In the genomic region with DNA sequence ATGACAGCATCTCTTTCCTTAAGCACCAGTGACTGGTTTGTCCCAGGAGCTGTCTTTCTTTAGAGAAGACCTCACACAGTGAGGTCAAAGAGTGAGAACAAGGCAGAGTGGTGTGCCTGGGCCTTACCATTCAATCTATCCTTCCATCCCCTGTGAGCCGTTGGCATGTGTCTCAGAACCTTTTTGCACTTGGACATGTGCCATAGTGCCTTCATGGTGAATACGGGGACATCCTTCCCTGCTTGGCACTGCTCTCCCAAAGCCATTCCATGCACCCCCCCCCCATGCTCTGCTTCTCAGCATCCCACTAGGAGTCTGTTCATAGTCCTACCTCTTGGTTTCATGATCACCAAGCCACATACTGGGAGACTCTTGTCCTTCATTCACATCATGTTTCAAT, we compare ENCODE assay signal across 27 mouse cellular contexts.
DNase-seq lines count a peak whose midpoint lies in the region; ATAC-seq and TF ChIP-seq lines count a peak whose summit lies in the region.
"Had no signal": no experiment of that assay in that cellular context is flagged by ENCODE, and none has a peak within 500 bp of the region (broad histone marks: within the 10 kb centered on the region; RNA-seq: fewer than 3 reads in every experiment).

No protein-coding gene starts in this region.

- H3K36me3 ChIP-seq in midbrain, postnatal 0 days (ENCODE audit: insufficient read depth, low read length): no peaks in the 10 kb centered on the region
- no peaks in the 10 kb centered on the region for H3K36me3 ChIP-seq in midbrain, embryonic 15.5 days (replicated peaks)
- H3K36me3 ChIP-seq: embryonic facial prominence, embryonic 10.5 days; embryonic facial prominence, embryonic 13.5 days; forebrain, embryonic 12.5 days; forebrain, embryonic 15.5 days; heart, embryonic 10.5 days; heart, embryonic 13.5 days; hindbrain, embryonic 12.5 days; hindbrain, embryonic 15.5 days; intestine, embryonic 15.5 days had no signal

- H3K27me3 ChIP-seq in midbrain, postnatal 0 days (ENCODE audit: insufficient read depth, low read length): no peaks in the 10 kb centered on the region
- no peaks in the 10 kb centered on the region for H3K27me3 ChIP-seq in midbrain, embryonic 15.5 days (replicated peaks)
- H3K27me3 ChIP-seq: embryonic facial prominence, embryonic 13.5 days; forebrain, embryonic 12.5 days; forebrain, embryonic 15.5 days; heart, embryonic 13.5 days; hindbrain, embryonic 12.5 days; hindbrain, embryonic 15.5 days; intestine, embryonic 15.5 days had no signal

- no peak overlapping the region for H3K9ac ChIP-seq in midbrain, postnatal 0 days (replicated peaks; ENCODE audit: low read length, poor library complexity, severe bottlenecking)
- no peak overlapping the region for H3K9ac ChIP-seq in midbrain, embryonic 15.5 days
- H3K9ac ChIP-seq: embryonic facial prominence, embryonic 13.5 days; forebrain, embryonic 12.5 days; forebrain, embryonic 15.5 days; heart, embryonic 13.5 days; hindbrain, embryonic 12.5 days; hindbrain, embryonic 15.5 days; intestine, embryonic 15.5 days had no signal

- no peaks in the 10 kb centered on the region for H3K4me1 ChIP-seq in midbrain, postnatal 0 days (ENCODE audit: insufficient read depth, low read length)
- H3K4me1 ChIP-seq in midbrain, embryonic 15.5 days: no peaks in the 10 kb centered on the region
- H3K4me1 ChIP-seq: heart, embryonic 10.5 days; hindbrain, embryonic 15.5 days; intestine, embryonic 15.5 days had no signal

- H3K4me3 ChIP-seq in midbrain, postnatal 0 days (ENCODE audit: low read depth, low read length): no peak overlapping the region
- H3K4me3 ChIP-seq in midbrain, embryonic 15.5 days: no peak overlapping the region
- H3K4me3 ChIP-seq: embryonic facial prominence, embryonic 10.5 days; embryonic facial prominence, embryonic 13.5 days; erythroblast, embryonic 14.5 days; forebrain, embryonic 12.5 days; forebrain, embryonic 15.5 days; heart, adult 2 months; heart, embryonic 10.5 days; heart, embryonic 13.5 days; hindbrain, embryonic 12.5 days; hindbrain, embryonic 15.5 days; intestine, embryonic 15.5 days had no signal

- H3K27ac ChIP-seq in midbrain, postnatal 0 days (ENCODE audit: low read depth, low read length): no peak overlapping the region
- no peak overlapping the region for H3K27ac ChIP-seq in midbrain, embryonic 15.5 days
- H3K27ac ChIP-seq: embryonic facial prominence, embryonic 10.5 days; embryonic facial prominence, embryonic 13.5 days; forebrain, embryonic 12.5 days; forebrain, embryonic 15.5 days; heart, adult 2 months; heart, embryonic 10.5 days; heart, embryonic 13.5 days; hindbrain, embryonic 12.5 days; hindbrain, embryonic 15.5 days; intestine, embryonic 15.5 days had no signal

- WGBS in midbrain, postnatal 0 days: 77% methylated on average over 2 of the region's 2 CpGs
- 62% methylated on average over 2 of the region's 2 CpGs for WGBS in midbrain, embryonic 15.5 days

- no peaks in the 10 kb centered on the region for H3K9me3 ChIP-seq in midbrain, postnatal 0 days (ENCODE audit: low read length)
- H3K9me3 ChIP-seq in midbrain, embryonic 15.5 days: no peaks in the 10 kb centered on the region
- H3K9me3 ChIP-seq: embryonic facial prominence, embryonic 10.5 days; embryonic facial prominence, embryonic 13.5 days; forebrain, embryonic 12.5 days; forebrain, embryonic 15.5 days; heart, embryonic 10.5 days; heart, embryonic 13.5 days; hindbrain, embryonic 12.5 days; hindbrain, embryonic 15.5 days; intestine, embryonic 15.5 days had no signal

- DNase-seq in cerebellum, adult 18-20 months: peak; percentile 36 to 37
- no peak for DNase-seq in cerebellum, postnatal 4 days (ENCODE audit: low spot score in 2 of 2)
- DNase-seq in midbrain, postnatal 0 days (ENCODE audit: low spot score): peak; percentile 33
- DNase-seq in cerebellum, adult 9-11 months: peak; percentile 46
- peak; percentile 39 to 49 for DNase-seq in cerebellum, postnatal 25 days
- no peak for DNase-seq in heart, adult 11 months
- DNase-seq in embryo, embryonic 10.5 days (ENCODE audit: low spot score): no peak
- DNase-seq: adrenal gland, adult 2 months; adrenal gland, postnatal 14 days; embryo, embryonic 11 days; gastrocnemius, postnatal 25 days; heart, adult 2 months; heart, postnatal 14 days; heart, postnatal 4 days; kidney, adult 11 months had no signal

- ATAC-seq in midbrain, postnatal 0 days (ENCODE audit: low FRiP score): no peak
- no peak for ATAC-seq in midbrain, embryonic 15.5 days (replicated peaks)
- ATAC-seq: CD4-positive, CD25-positive, alpha-beta regulatory T cell, adult 4 months; forebrain, embryonic 15.5 days; intestine, embryonic 15.5 days had no signal

- TF ChIP-seq CTCF in midbrain, postnatal 0 days (IDR thresholded peaks at IDR 0.05): no peak

- H3K4me2 ChIP-seq in midbrain, postnatal 0 days (ENCODE audit: low read depth, low read length, poor library complexity, severe bottlenecking): no peak overlapping the region
- no peak overlapping the region for H3K4me2 ChIP-seq in midbrain, embryonic 15.5 days
- H3K4me2 ChIP-seq: embryonic facial prominence, embryonic 13.5 days; forebrain, embryonic 12.5 days; forebrain, embryonic 15.5 days; heart, embryonic 13.5 days; hindbrain, embryonic 12.5 days; hindbrain, embryonic 15.5 days; intestine, embryonic 15.5 days had no signal

Comparison
In these comparisons a context has a peak if more than half of its experiments do, and no peak if none do; other contexts are left out.
1. DNase-seq: peak in cerebellum, adult 18-20 months (2 of 2), midbrain, postnatal 0 days (single experiment), cerebellum, adult 9-11 months (single experiment) and cerebellum, postnatal 25 days (2 of 2); none in cerebellum, postnatal 4 days (0 of 2), heart, adult 11 months (single experiment) and embryo, embryonic 10.5 days (single experiment).